Mouse (Mus musculus): Measurements from ENCODE around the gene Ocln.
"Not testable (repeated sequence)": the region's sequence is repeated elsewhere in the genome, so short reads cannot be mapped to it uniquely, and the experiment has no call there.

The Ocln gene

GRCm38 (mm10) chr13:100491623-100492022 is 60.9 kb downstream of the Ocln start:
- no peak for DNase-seq

GRCm38 (mm10) chr13:100490424-100490823 is 62.1 kb downstream of the Ocln start:
- no peak for DNase-seq

- DNase-seq, result no peak
Observed at GRCm38 (mm10) chr13:100483610-100484009, 68.9 kb downstream of the Ocln start.

GRCm38 (mm10) chr13:100463527-100464222 is 88.8 kb downstream of the Ocln start:
- peak; percentile 1 for DNase-seq

- no peak for DNase-seq
Observed at GRCm38 (mm10) chr13:100461336-100461735, 91.2 kb downstream of the Ocln start.

- not testable (repeated sequence) for DNase-seq
Observed at GRCm38 (mm10) chr13:100452415-100453127, 99.9 kb downstream of the Ocln start, which contains the start of gene Naip1. Gene Naip1 (minus strand): TSS chr13:100452869.

GRCm38 (mm10) chr13:100449495-100449894 is 103.0 kb downstream of the Ocln start:
- DNase-seq, result no peak
